Mouse (Mus musculus) adrenal gland, postnatal 14 days (tissue): ENCODE results near the gene Slc17a6. TPM values are rescaled to one million over a fixed set of nuclear protein-coding genes. Genes with fewer than 3 reads are reported as not detected.

Experiments used
- DNase-seq: peaks from one replicate; pipeline ENCODE4 v3.0.0; 2021; ENCODE audit warnings: mixed read lengths
- long read RNA-seq, 2 experiments: library from polyadenylated mRNA; stranded (forward); transcript quantifications; one replicate each; pipeline ENCODE4 v2.0.0; 2021
- total RNA-seq: library from RNA; stranded (reverse); gene quantifications from 2 replicates; pipeline ENCODE4 v1.2.3, GENCODE M21; 2021

Slc17a6 gene
- 0.53 and 0.56 TPM in 2 replicates for total RNA-seq
- long read RNA-seq, experiment 1 = 0 reads
- long read RNA-seq, experiment 2 = 0 reads

DNA sequence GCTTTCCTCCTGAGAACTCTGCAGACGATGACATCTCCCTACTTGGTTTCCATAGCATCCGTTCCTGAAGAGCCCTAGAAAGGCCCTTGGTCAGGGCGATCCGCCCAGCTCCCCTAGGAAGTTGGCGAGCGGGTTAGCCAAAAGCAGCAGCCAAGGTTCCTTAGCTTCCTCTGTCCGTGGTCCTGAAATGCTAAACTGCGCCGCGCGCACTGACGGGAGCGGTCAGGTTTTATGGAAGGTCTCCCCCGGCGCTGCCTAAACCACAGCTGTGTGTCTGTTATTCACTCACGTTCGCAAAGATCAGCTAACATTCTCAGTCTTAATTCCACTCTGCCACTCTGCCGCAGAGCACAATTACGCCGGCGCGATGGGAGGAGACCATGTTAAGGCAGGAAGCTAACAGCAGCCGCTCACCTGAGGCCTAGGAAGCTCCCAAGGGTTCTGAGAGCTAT, at the start of gene Slc17a6:
Slc17a6 (plus strand) TSS at position 313 of the 452 bp plus-strand sequence.
- DNase-seq = peak; percentile 87

DNA sequence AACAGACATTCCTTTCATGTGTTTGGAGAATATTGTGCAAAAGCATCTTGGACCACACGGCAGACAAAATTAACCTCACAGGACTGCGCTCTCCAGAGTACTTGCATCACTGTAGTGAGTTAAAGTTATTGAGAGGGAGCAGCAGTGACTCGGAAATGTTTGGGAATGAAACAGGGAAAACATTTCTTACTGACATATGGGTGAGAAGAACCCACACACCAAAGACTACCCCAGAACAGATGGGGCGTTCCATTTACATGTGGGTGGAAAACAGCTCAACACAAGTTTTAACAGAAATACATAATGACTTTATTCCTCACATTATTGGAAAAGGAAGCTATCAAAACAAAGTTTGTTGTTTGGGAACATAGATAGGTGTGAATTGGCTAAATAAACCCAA, 21.8 kb upstream of the Slc17a6 start:
- DNase-seq = no peak

GRCm38 (mm10) chr7:51603741-51604140, 18.1 kb upstream of the Slc17a6 start:
- DNase-seq = peak; percentile 23

DNA sequence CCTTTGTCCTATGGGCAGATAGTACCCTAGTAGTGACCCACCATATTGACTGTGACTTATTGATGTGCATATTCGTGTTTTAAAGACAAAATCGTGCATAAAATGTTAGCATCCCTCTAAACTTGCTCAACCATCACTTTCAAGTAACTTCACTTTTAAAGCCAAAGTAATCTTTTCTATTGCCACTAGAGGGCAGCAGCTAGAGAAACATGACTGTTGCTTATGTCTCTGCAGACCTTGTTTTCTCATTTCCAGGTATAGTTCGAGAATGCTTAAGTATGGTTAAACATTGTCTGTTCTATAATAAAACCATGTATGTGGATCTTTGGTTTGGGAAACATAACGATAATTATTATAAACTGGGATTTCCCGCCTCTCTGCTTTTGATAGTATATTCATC, 7.4 kb upstream of the Slc17a6 start:
- no peak for DNase-seq

DNA sequence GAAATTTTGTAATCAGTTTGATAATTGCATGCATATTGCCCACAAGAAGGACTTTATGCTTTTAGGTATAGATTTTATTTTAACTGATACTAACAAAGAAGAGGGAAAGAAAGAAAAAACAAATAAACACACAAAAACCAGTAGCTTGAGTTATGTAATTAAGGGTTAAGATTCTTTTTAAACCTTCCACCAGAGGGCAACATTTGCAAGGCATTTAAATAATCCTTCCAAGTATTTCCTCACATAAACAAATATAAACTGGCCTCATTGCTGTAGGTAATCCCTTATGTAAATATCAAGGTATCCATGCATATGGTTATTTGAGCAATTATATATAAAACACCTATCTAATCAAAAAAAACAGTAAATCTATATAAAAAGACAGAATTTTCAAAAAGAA, 3.9 kb upstream of the Slc17a6 start:
- DNase-seq = no peak

GRCm38 (mm10) chr7:51618412-51618811, 3.4 kb upstream of the Slc17a6 start:
- no peak for DNase-seq

- no peak for DNase-seq
These were observed 1.8 kb upstream of the Slc17a6 start for GRCm38 (mm10) chr7:51619977-51620376.

- no peak for DNase-seq
These were observed 390 bp downstream of the Slc17a6 start for GRCm38 (mm10) chr7:51622196-51622595.

- no peak for DNase-seq
These were observed 860 bp downstream of the Slc17a6 start for GRCm38 (mm10) chr7:51622666-51623065.

GRCm38 (mm10) chr7:51624336-51624897, 2.6 kb downstream of the Slc17a6 start:
- no peak for DNase-seq

DNA sequence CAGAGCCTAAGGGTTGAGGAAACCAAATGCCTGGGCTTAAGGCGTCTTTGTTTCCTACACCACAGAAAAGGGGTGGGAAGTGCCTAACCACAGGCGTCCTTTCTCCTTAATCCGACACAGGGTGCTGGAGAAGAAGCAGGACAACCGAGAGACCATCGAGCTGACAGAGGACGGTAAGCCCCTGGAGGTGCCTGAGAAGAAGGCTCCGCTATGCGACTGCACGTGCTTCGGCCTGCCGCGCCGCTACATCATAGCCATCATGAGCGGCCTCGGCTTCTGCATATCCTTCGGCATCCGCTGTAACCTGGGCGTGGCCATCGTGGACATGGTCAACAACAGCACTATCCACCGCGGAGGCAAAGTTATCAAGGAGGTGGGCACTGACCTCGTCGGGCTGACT, 3.4 kb downstream of the Slc17a6 start:
- DNase-seq = no peak

DNA sequence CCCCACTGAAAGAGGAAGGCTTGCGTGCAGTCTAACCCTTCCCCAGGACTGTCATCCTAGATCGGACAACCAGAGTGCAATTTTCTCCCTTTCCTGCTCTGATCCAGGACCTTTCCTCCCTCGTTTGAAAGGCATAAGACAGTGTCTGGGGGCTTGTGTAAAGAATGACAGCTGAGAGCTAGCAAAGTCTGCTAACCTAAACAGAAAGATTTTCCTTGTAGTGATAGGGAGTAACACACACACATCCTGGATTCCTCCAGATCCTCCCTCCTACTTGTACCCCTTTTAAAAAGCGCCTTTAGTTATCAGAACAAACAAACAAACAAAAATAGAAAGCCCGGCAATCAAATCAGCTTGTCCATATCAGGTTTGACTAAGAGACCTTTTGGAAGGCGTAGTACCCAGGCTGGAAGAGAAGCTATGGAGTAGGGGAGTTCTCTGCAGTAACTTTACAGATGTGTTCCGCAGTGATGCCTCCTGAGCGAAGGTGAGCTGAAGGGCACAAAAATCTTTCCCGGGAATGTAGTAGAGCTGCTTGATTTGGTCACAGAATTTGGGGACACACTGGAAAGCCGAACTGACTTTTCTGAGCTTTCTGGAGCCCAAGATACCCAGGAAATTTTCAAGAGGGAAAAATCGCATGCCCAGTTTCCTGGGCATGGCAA, 3.9 kb downstream of the Slc17a6 start:
- no peak for DNase-seq

DNA sequence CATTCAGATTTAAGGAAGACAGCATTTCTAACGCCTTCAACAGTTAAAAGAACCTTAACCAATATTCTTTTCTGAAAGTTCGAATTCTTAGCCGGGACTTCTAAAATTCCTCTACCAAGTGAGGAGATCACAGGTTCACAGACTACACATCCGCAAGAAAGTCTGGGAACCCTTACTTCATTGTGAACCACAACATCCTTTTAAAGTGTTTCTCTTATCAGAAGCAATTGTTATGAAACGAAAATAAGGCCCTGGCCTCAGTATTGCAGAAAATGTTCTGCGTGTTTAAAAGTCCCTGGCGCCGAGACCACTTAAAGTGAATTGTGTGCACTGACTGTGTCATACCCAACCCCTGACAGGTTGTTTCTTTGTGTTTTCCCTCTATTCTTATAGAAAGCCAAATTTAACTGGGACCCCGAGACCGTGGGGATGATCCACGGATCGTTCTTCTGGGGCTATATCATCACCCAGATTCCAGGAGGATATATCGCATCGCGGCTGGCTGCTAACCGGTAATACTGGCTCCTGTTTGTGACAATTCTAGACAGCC, 4.7 kb downstream of the Slc17a6 start:
- DNase-seq = no peak

GRCm38 (mm10) chr7:51627001-51627631, 5.3 kb downstream of the Slc17a6 start:
- no peak for DNase-seq

- DNase-seq = no peak
These were observed 5.9 kb downstream of the Slc17a6 start for GRCm38 (mm10) chr7:51627666-51628065.

- DNase-seq = no peak
These were observed 6.5 kb downstream of the Slc17a6 start for GRCm38 (mm10) chr7:51628349-51628748.

- no peak for DNase-seq
These were observed 7.4 kb downstream of the Slc17a6 start for GRCm38 (mm10) chr7:51629206-51629605.

- DNase-seq = no peak
These were observed 9.4 kb downstream of the Slc17a6 start for GRCm38 (mm10) chr7:51631171-51631570.

DNA sequence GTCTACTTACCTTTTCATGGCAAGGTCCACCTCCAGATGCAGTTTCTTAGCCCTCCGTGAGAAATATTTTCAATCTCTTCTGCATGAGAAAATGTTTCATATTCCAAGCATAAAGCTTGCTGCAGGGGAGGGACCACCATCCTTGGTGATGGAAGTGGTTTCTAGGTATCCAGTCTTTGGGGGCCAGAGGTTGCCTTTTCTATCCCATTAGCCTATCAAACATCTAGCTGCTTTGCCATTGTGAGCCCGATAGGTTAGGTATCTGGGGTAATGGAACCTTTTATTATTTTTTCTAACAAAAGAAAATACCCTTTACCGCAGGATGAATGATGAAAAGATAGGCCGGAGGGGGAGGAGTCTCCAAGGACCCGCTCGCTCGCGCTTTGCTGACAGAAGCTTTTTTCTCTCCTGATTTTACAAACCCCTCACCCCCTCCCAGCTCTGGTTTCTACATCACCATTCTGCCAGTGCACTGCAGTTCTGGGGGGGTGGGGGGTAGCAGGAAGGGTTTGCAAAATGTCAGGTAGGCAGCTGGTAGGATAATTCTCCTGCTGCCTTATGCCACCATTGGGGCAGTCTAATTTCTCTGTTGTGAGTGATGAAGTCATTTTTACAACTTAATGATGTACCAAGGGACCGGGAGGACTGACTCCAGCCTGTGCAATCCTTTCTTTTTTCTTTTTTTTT, 10.9 kb downstream of the Slc17a6 start:
- no peak for DNase-seq

GRCm38 (mm10) chr7:51633230-51633844, 11.5 kb downstream of the Slc17a6 start:
- DNase-seq = no peak

DNA sequence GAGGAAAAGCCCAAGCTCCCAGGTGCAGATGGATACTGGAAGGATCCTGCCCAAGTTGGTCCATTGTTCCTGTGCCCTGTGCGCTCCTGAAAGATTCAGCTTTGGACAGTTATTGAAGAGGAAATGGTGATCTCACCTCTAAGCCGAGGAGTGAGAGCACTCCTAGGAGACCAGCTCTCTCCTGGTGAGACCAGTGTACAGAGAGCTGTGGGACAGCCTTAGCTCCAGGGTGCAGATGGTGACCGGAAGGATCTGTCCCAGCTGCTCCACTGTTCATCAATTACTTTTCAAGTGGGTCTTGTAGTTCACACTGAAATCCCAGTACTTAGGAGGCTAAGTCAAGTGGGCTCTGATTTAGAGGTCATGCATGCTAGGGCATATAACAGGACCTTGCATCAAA, 35.3 kb downstream of the Slc17a6 start:
- DNase-seq = no peak

DNA sequence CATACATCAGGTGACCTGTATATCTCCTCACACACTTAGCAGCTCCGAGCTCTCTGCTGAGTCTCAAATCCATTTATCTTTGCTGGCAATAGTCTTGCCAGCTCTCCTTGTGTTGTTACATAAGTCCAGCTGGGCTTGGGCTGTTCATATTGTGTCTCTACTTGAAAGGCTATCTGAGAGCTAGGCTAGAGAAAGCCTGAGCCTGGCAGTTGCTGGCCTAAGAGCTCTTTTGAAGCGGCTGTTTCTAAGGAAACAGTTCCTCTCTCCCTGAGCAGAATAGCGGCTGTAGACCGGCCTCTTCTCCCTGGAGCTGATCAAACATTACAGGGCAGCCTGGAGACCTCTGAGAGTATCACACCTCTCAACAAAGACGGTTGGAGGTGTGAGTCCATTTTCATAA, 40.6 kb downstream of the Slc17a6 start:
- DNase-seq = no peak
